Mouse (Mus musculus) bone marrow macrophage, adult 2 months (primary cell): Measurements from ENCODE around the gene Notch2.

Experiments used
- CTCF ChIP-seq: IDR thresholded peaks from 2 replicates; pipeline ENCODE4 v1.5.1; 2012; ENCODE audit warnings: low read depth, mild to moderate bottlenecking, low read length, moderate library complexity
- POLR2A ChIP-seq: IDR thresholded peaks from 2 replicates; pipeline ENCODE4 v1.6.1; 2012; ENCODE audit warnings: mild to moderate bottlenecking, low read depth, low read length, borderline replicate concordance

- TF ChIP-seq CTCF (no peak), POLR2A (no peak)
Observed at GRCm38 (mm10) chr3:98087551-98087950, 74.2 kb downstream of the Notch2 start.
